Mouse (Mus musculus): ENCODE results near the gene Chid1. TPM values are rescaled to one million over a fixed set of nuclear protein-coding genes. Genes with fewer than 3 reads are reported as not detected.

Gene Chid1
- polyA plus RNA-seq, 1 experiment from 2014 or later, result 22.9 TPM

- Histone ChIP-seq H3K27ac (ENCODE audit: low read depth, low read length) (peak overlapping the region; percentile 48; the same call in 1 of the 2 replicates), H3K4me3 (ENCODE audit: low read depth, low read length) (peak overlapping the region; percentile 96), H3K27me3 (ENCODE audit: control insufficient read depth, insufficient read depth, low read length) (no peaks in the 10 kb centered on the region), H3K9me3 (ENCODE audit: control insufficient read depth, low read length) (no peaks in the 10 kb centered on the region), H3K36me3 (ENCODE audit: control insufficient read depth, insufficient read depth, low read length) (no peaks in the 10 kb centered on the region), H3K4me2 (ENCODE audit: low read depth, low read length, severe bottlenecking) (peak overlapping the region; percentile 85), H3K9ac (ENCODE audit: low read length) (peak overlapping the region; percentile 97), H3K4me1 (replicated peaks; ENCODE audit: control insufficient read depth, insufficient read depth, low read length) (peaks cover 2% of the 10 kb centered on the region; the same call in 1 of the 2 replicates)
- ATAC-seq (replicated peaks; ENCODE audit: low FRiP score) (peak; percentile 64), DNase-seq (ENCODE audit: low spot score) (no peak)
- under 1% methylated on average over 33 of the region's 33 CpGs for WGBS
These were observed 22.8 kb upstream of the Chid1 start for GRCm38 (mm10) chr7:141562421-141562851.

- WGBS, result under 1% methylated on average over 72 of the region's 72 CpGs
- Histone ChIP-seq H3K36me3 (ENCODE audit: control insufficient read depth, insufficient read depth, low read length) (no peaks in the 10 kb centered on the region), H3K9ac (ENCODE audit: low read length) (peak within 1 kb of the TSS; percentile 97), H3K4me2 (ENCODE audit: low read depth, low read length, severe bottlenecking) (peak within 1 kb of the TSS; percentile 85), H3K27ac (ENCODE audit: low read depth, low read length) (peak within 1 kb of the TSS; percentile 48; the same call in 1 of the 2 replicates), H3K4me1 (replicated peaks; ENCODE audit: control insufficient read depth, insufficient read depth, low read length) (peaks cover 2% of the 10 kb centered on the region; the same call in 1 of the 2 replicates), H3K4me3 (ENCODE audit: low read depth, low read length) (peak within 1 kb of the TSS; percentile 96), H3K9me3 (ENCODE audit: control insufficient read depth, low read length) (no peaks in the 10 kb centered on the region), H3K27me3 (ENCODE audit: control insufficient read depth, insufficient read depth, low read length) (no peaks in the 10 kb centered on the region)
- peak; percentile 98 for DNase-seq (ENCODE audit: low spot score)
- ATAC-seq (replicated peaks; ENCODE audit: low FRiP score), result peak; percentile 94
These were observed 22.2 kb upstream of the Chid1 start, which contains the start of gene Ap2a2 for GRCm38 (mm10) chr7:141561682-141562391. TSS of gene Ap2a2 (plus strand) at chr7:141562173.

DNA sequence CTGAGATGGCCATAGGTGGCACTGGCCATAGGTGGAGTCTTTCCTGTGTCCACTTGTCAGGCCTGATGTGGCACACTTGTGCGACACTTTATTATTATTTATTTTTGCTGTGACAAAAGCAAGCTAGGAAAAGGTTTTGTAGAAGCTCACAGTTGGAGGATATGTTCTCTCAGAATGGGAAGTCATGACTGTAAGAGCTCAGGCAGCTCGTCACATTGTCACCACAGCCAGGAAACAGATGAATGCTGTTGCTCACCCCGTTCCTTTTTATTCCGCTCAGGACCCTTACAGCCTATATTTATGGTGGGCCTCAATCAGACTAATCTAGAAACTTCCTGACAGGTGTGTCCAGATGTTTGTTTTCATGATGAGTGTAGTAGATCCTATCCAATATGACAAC, 20.8 kb upstream of the Chid1 start:
- WGBS, result 89% methylated on average over 4 of the region's 4 CpGs
- Histone ChIP-seq H3K27me3 (ENCODE audit: control insufficient read depth, insufficient read depth, low read length) (no peaks in the 10 kb centered on the region), H3K9me3 (ENCODE audit: control insufficient read depth, low read length) (no peaks in the 10 kb centered on the region), H3K4me2 (ENCODE audit: low read depth, low read length, severe bottlenecking) (no peak overlapping the region), H3K4me1 (replicated peaks; ENCODE audit: control insufficient read depth, insufficient read depth, low read length) (peaks cover 2% of the 10 kb centered on the region; the same call in 1 of the 2 replicates), H3K9ac (ENCODE audit: low read length) (no peak overlapping the region), H3K27ac (ENCODE audit: low read depth, low read length) (no peak overlapping the region), H3K4me3 (ENCODE audit: low read depth, low read length) (no peak overlapping the region), H3K36me3 (ENCODE audit: control insufficient read depth, insufficient read depth, low read length) (no peaks in the 10 kb centered on the region)
- no peak for ATAC-seq (replicated peaks; ENCODE audit: low FRiP score)
- no peak for DNase-seq (ENCODE audit: low spot score)

DNA sequence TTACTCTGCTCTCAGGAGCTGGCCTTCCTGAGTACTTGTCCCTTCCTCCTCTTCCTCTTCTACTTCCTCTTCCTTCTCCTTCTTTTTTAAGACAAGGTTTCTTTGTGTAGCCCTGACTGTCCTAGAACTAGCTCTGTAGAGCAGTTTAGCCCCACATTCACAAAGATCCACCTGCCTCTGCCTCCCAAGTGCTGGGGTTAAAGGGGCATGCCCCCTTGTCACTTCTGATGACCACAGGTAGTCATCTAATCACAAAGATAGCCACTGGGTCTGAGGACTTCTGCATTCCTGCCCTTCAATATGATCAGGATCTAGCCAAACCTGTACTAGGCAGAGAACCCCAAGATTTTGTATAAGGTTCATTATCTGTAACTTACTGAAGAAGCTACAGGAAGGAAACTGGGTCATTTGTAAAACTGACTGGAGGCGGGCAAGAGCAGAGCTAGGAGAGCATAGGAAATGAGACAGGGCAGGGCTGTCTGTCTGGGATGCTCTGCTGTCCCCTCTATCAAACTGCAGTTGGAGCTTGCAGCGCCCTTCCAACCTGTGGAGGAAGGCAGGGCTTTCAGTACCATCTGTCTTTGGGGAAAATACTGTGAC, 20.2 kb upstream of the Chid1 start:
- ATAC-seq (replicated peaks; ENCODE audit: low FRiP score) (no peak), DNase-seq (ENCODE audit: low spot score) (no peak)
- Histone ChIP-seq H3K4me3 (ENCODE audit: low read depth, low read length) (no peak overlapping the region), H3K4me1 (replicated peaks; ENCODE audit: control insufficient read depth, insufficient read depth, low read length) (peaks cover 2% of the 10 kb centered on the region; the same call in 1 of the 2 replicates), H3K9me3 (ENCODE audit: control insufficient read depth, low read length) (no peaks in the 10 kb centered on the region), H3K4me2 (ENCODE audit: low read depth, low read length, severe bottlenecking) (no peak overlapping the region), H3K27me3 (ENCODE audit: control insufficient read depth, insufficient read depth, low read length) (no peaks in the 10 kb centered on the region), H3K27ac (ENCODE audit: low read depth, low read length) (no peak overlapping the region), H3K36me3 (ENCODE audit: control insufficient read depth, insufficient read depth, low read length) (no peaks in the 10 kb centered on the region), H3K9ac (ENCODE audit: low read length) (no peak overlapping the region)
- 72% methylated on average over 2 of the region's 2 CpGs for WGBS

GRCm38 (mm10) chr7:141558946-141559345, 19.3 kb upstream of the Chid1 start:
- DNase-seq (ENCODE audit: low spot score), result no peak
- no peak overlapping the region for H3K4me3 ChIP-seq (ENCODE audit: low read depth, low read length)
- H3K9ac ChIP-seq (ENCODE audit: low read length), result no peak overlapping the region
- no peak overlapping the region for H3K4me2 ChIP-seq (ENCODE audit: low read depth, low read length, severe bottlenecking)
- no peak for ATAC-seq (replicated peaks; ENCODE audit: low FRiP score)
- no peaks in the 10 kb centered on the region for H3K27me3 ChIP-seq (ENCODE audit: control insufficient read depth, insufficient read depth, low read length)
- peaks cover 2% of the 10 kb centered on the region; the same call in 1 of the 2 replicates for H3K4me1 ChIP-seq (replicated peaks; ENCODE audit: control insufficient read depth, insufficient read depth, low read length)
- no peaks in the 10 kb centered on the region for H3K36me3 ChIP-seq (ENCODE audit: control insufficient read depth, insufficient read depth, low read length)
- no peak overlapping the region for H3K27ac ChIP-seq (ENCODE audit: low read depth, low read length)
- no peaks in the 10 kb centered on the region for H3K9me3 ChIP-seq (ENCODE audit: control insufficient read depth, low read length)

GRCm38 (mm10) chr7:141558329-141558776, 18.7 kb upstream of the Chid1 start:
- Histone ChIP-seq H3K4me3 (ENCODE audit: low read depth, low read length) (no peak overlapping the region), H3K27me3 (ENCODE audit: control insufficient read depth, insufficient read depth, low read length) (no peaks in the 10 kb centered on the region), H3K27ac (ENCODE audit: low read depth, low read length) (no peak overlapping the region), H3K36me3 (ENCODE audit: control insufficient read depth, insufficient read depth, low read length) (no peaks in the 10 kb centered on the region), H3K4me1 (replicated peaks; ENCODE audit: control insufficient read depth, insufficient read depth, low read length) (peaks cover under 1% of the 10 kb centered on the region; the same call in 1 of the 2 replicates), H3K9ac (ENCODE audit: low read length) (no peak overlapping the region), H3K4me2 (ENCODE audit: low read depth, low read length, severe bottlenecking) (no peak overlapping the region), H3K9me3 (ENCODE audit: control insufficient read depth, low read length) (no peaks in the 10 kb centered on the region)
- 76% methylated on average over 4 of the region's 4 CpGs for WGBS
- ATAC-seq (replicated peaks; ENCODE audit: low FRiP score) (no peak), DNase-seq (ENCODE audit: low spot score) (no peak)

DNA sequence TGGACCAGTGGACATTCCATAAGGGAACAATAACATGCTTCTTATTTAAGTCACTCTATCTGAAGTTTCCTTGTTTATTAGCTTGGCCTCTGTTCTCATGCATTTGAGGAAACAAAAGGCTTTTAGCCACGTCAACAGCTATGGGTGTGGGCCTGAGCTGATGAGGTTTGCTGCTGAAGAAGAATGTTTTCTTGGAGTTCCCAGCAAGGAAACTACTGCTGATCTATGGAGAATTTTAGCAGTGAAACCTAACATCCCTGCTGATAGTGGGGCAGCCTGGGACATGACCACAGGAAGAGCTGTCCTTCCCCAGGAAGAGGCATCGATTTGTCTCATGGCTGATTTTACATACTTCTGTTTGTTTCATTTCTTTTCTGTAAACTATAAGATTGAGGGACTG, 10.8 kb upstream of the Chid1 start:
- no peaks in the 10 kb centered on the region for H3K4me1 ChIP-seq (replicated peaks; ENCODE audit: control insufficient read depth, insufficient read depth, low read length)
- H3K9ac ChIP-seq (ENCODE audit: low read length), result no peak overlapping the region
- no peaks in the 10 kb centered on the region for H3K27me3 ChIP-seq (ENCODE audit: control insufficient read depth, insufficient read depth, low read length)
- 70% methylated on average over 2 of the region's 2 CpGs for WGBS
- no peak overlapping the region for H3K27ac ChIP-seq (ENCODE audit: low read depth, low read length)
- H3K4me2 ChIP-seq (ENCODE audit: low read depth, low read length, severe bottlenecking), result no peak overlapping the region
- H3K36me3 ChIP-seq (ENCODE audit: control insufficient read depth, insufficient read depth, low read length), result no peaks in the 10 kb centered on the region
- H3K9me3 ChIP-seq (ENCODE audit: control insufficient read depth, low read length), result no peaks in the 10 kb centered on the region
- ATAC-seq (replicated peaks; ENCODE audit: low FRiP score) (no peak), DNase-seq (ENCODE audit: low spot score) (no peak)
- no peak overlapping the region for H3K4me3 ChIP-seq (ENCODE audit: low read depth, low read length)

DNA sequence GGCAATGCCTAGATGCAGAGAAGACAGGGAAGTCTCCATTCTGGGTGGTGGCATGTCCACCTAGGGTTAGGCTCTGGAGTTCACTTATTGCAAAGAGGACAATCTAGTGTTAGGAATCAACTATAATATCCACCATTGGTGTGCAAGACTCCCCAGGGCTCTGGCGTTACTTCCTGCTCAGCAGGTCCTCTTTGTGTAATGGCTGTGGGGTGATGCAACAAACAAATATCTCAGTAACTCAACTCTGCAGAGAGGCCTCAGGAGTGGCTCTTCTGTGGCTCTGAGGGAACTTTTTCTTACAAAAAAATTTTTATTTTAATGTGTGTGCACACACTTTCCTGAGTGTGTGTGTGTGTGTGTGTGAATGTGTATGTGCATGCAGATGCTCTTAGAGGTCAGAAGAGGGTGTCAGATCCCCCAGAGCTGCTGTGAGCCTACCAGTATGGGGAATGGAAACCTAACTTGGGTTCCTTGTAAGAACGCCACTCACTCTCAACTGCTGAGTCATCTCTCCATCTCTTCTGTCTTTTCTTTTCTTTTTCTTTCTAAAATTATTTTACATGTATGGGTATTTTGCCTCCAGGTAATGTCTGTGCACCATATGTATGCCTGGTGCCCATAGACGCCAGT, 9.9 kb upstream of the Chid1 start:
- no peak for ATAC-seq (replicated peaks; ENCODE audit: low FRiP score)
- H3K9ac ChIP-seq (ENCODE audit: low read length), result no peak overlapping the region
- no peak for DNase-seq (ENCODE audit: low spot score)
- no peaks in the 10 kb centered on the region for H3K27me3 ChIP-seq (ENCODE audit: control insufficient read depth, insufficient read depth, low read length)
- no peak overlapping the region for H3K4me3 ChIP-seq (ENCODE audit: low read depth, low read length)
- H3K4me1 ChIP-seq (replicated peaks; ENCODE audit: control insufficient read depth, insufficient read depth, low read length), result no peaks in the 10 kb centered on the region
- 87% methylated on average over 3 of the region's 3 CpGs for WGBS
- H3K36me3 ChIP-seq (ENCODE audit: control insufficient read depth, insufficient read depth, low read length), result no peaks in the 10 kb centered on the region
- no peaks in the 10 kb centered on the region for H3K9me3 ChIP-seq (ENCODE audit: control insufficient read depth, low read length)
- no peak overlapping the region for H3K27ac ChIP-seq (ENCODE audit: low read depth, low read length)
- no peak overlapping the region for H3K4me2 ChIP-seq (ENCODE audit: low read depth, low read length, severe bottlenecking)

Measured in forebrain, embryonic 11.5 days (tissue).